Mouse (Mus musculus) layer of hippocampus, adult 2 months (tissue): ENCODE measurements around the gene Nmrk2. TPM values are rescaled to one million over a fixed set of nuclear protein-coding genes. Genes with fewer than 3 reads are reported as not detected.

Experiments used
- DNase-seq, 2 experiments: peaks; one replicate each; pipeline ENCODE4 v3.0.0; 2022; ENCODE audit warnings: low spot score in 2 of 2
- H3K27ac ChIP-seq: fragments of 200-600 bp; 2 replicates; pipeline ENCODE4 v1.8.1; 2022
- H3K4me3 ChIP-seq: fragments of 200-600 bp; 2 replicates; pipeline ENCODE4 v1.8.1; 2022; ENCODE audit warnings: mild to moderate bottlenecking
- CTCF ChIP-seq: fragments of 200-600 bp; conservative IDR thresholded peaks from 2 replicates; pipeline ENCODE4 v1.8.1; 2022; ENCODE audit warnings: antibody characterized with exemption, mild to moderate bottlenecking, moderate library complexity
- total RNA-seq, 2 experiments: library from RNA; stranded (reverse); gene quantifications; 2 replicates each; pipeline ENCODE4 v1.2.3; 2021

Gene Nmrk2
- total RNA-seq, 2 experiments from 2014 or later = 0.32 to 0.33 TPM

GRCm38 (mm10) chr10:81161602-81162317, 40.1 kb downstream of the Nmrk2 start:
- H3K27ac ChIP-seq = no peak overlapping the region
- H3K4me3 ChIP-seq = no peak overlapping the region
- DNase-seq = no peak
- TF ChIP-seq CTCF = no peak

- peak overlapping the region; percentile 65 for H3K27ac ChIP-seq
- TF ChIP-seq CTCF = no peak
- H3K4me3 ChIP-seq = no peak overlapping the region
- DNase-seq = no peak
These were observed 47.1 kb downstream of the Nmrk2 start for GRCm38 (mm10) chr10:81154736-81155135.

GRCm38 (mm10) chr10:81154313-81154712, 47.5 kb downstream of the Nmrk2 start:
- TF ChIP-seq CTCF = no peak
- DNase-seq = no peak
- peak overlapping the region; percentile 48; the same call in 1 of the 2 replicates for H3K27ac ChIP-seq
- H3K4me3 ChIP-seq = no peak overlapping the region

GRCm38 (mm10) chr10:81152609-81153008, 49.2 kb downstream of the Nmrk2 start:
- no peak for DNase-seq
- TF ChIP-seq CTCF = no peak
- Histone ChIP-seq H3K27ac (0 out of 2 replicates have a peak overlapping the region, but pooled peaks have one; percentile 32), H3K4me3 (no peak overlapping the region)

- no peak overlapping the region for H3K4me3 ChIP-seq
- DNase-seq = no peak
- peak; percentile 41 for TF ChIP-seq CTCF
- peak overlapping the region; percentile 46; the same call in 1 of the 2 replicates for H3K27ac ChIP-seq
These were observed 50.6 kb downstream of the Nmrk2 start for GRCm38 (mm10) chr10:81151261-81151660.

Other genes with a start within 250 kb of the Nmrk2 start
- 100 to 1,000 TPM; 161 to 176 TPM for gene Gng7, start 187.1 kb downstream of the Nmrk2 start, total RNA-seq
- gene Diras1, start 176.4 kb downstream of the Nmrk2 start, total RNA-seq = 100 to 1,000 TPM in 1 of 2 experiments, 10 to 100 TPM in 1; 95.2 to 100 TPM
- 10 to 100 TPM; 60.8 to 66.1 TPM for gene Slc39a3, start 164.6 kb downstream of the Nmrk2 start, total RNA-seq
- gene Sgta, start 141.9 kb downstream of the Nmrk2 start, total RNA-seq = 100 to 1,000 TPM; 176 TPM
- 10 to 100 TPM; 52.0 to 52.6 TPM for gene Thop1, start 132.0 kb downstream of the Nmrk2 start, total RNA-seq
- gene Creb3l3, start 103.2 kb downstream of the Nmrk2 start, total RNA-seq = under 1 TPM; 0.20 to 0.66 TPM
- gene Map2k2, start 96.1 kb downstream of the Nmrk2 start, total RNA-seq = 100 to 1,000 TPM; 132 to 139 TPM
- 100 to 1,000 TPM; 103 to 109 TPM for gene Zbtb7a, start 66.8 kb downstream of the Nmrk2 start, total RNA-seq
- 10 to 100 TPM; 29.4 to 29.5 TPM for gene Pias4, start 34.1 kb downstream of the Nmrk2 start, total RNA-seq
- 100 to 1,000 TPM; 907 to 909 TPM for gene Eef2, start 25.4 kb downstream of the Nmrk2 start, total RNA-seq
- 10 to 100 TPM; 73.6 to 78.4 TPM for gene Dapk3, start 19.0 kb downstream of the Nmrk2 start, total RNA-seq
- gene 4930442H23Rik, start 18.2 kb downstream of the Nmrk2 start, total RNA-seq = not detected
- 100 to 1,000 TPM; 144 to 150 TPM for gene Atcay, start 28.8 kb upstream of the Nmrk2 start, total RNA-seq
- gene Zfr2, start 31.1 kb upstream of the Nmrk2 start, total RNA-seq = 10 to 100 TPM; 66.2 to 70.2 TPM
- 100 to 1,000 TPM; 260 to 267 TPM for gene Matk, start 50.9 kb upstream of the Nmrk2 start, total RNA-seq
- 10 to 100 TPM; 37.4 to 42.0 TPM for gene Mrpl54, start 64.9 kb upstream of the Nmrk2 start, total RNA-seq
- 10 to 100 TPM; 32.6 to 37.3 TPM for gene Apba3, start 64.9 kb upstream of the Nmrk2 start, total RNA-seq
- under 1 TPM; 0.54 to 0.91 TPM for gene Tjp3, start 89.5 kb upstream of the Nmrk2 start, total RNA-seq
- 100 to 1,000 TPM; 308 to 314 TPM for gene Pip5k1c, start 90.9 kb upstream of the Nmrk2 start, total RNA-seq
- 10 to 100 TPM; 27.6 to 30.7 TPM for gene Cactin, start 119.1 kb upstream of the Nmrk2 start, total RNA-seq
- 1 to 10 TPM; 1.3 to 1.4 TPM for gene Tbxa2r, start 126.7 kb upstream of the Nmrk2 start, total RNA-seq
- 1 to 10 TPM; 1.7 to 1.8 TPM for gene Gipc3, start 141.2 kb upstream of the Nmrk2 start, total RNA-seq
- 10 to 100 TPM; 27.5 to 30.8 TPM for gene Hmg20b, start 148.4 kb upstream of the Nmrk2 start, total RNA-seq
- 10 to 100 TPM; 42.8 to 45.9 TPM for gene Mfsd12, start 155.4 kb upstream of the Nmrk2 start, total RNA-seq
- 1 to 10 TPM; 1.6 to 2.4 TPM for gene 4930404N11Rik, start 163.8 kb upstream of the Nmrk2 start, total RNA-seq
- 10 to 100 TPM; 70.1 to 72.0 TPM for gene Fzr1, start 176.5 kb upstream of the Nmrk2 start, total RNA-seq
- gene Dohh, start 182.4 kb upstream of the Nmrk2 start, total RNA-seq = 10 to 100 TPM; 75.9 to 79.7 TPM
- 1 to 10 TPM; 4.4 to 6.1 TPM for gene Gm48551, start 182.4 kb upstream of the Nmrk2 start, total RNA-seq
- 1 to 10 TPM; 5.5 to 8.1 TPM for gene Gm48552, start 187.0 kb upstream of the Nmrk2 start, total RNA-seq
- 1 to 10 TPM; 1.9 to 2.1 TPM for gene Smim24, start 191.0 kb upstream of the Nmrk2 start, total RNA-seq